Mouse (Mus musculus) MN1 (cell line): ENCODE results near the gene H2al1j.
"Not testable (repeated sequence)": the region's sequence is repeated elsewhere in the genome, so short reads cannot be mapped to it uniquely, and the experiment has no call there.

Experiments
- DNase-seq: peaks from one replicate; pipeline ENCODE4 v3.0.0-alpha.2; 2016; ENCODE audit warnings: low spot score

The H2al1j gene

GRCm38 (mm10) chrX:11327522-11327921 lies at the start of gene H2al1j:
Gene H2al1j (plus strand): TSS chrX:11327822.
- not testable (repeated sequence) for DNase-seq

- no peak for DNase-seq
Observed at GRCm38 (mm10) chrX:11280741-11281140, 46.9 kb upstream of the H2al1j start.

- no peak for DNase-seq
Observed at GRCm38 (mm10) chrX:11288306-11288882, 39.2 kb upstream of the H2al1j start.

GRCm38 (mm10) chrX:11289244-11289643 lies 38.4 kb upstream of the H2al1j start:
- DNase-seq: no peak

- DNase-seq: not testable (repeated sequence)
Observed at GRCm38 (mm10) chrX:11298957-11299356, 28.7 kb upstream of the H2al1j start, which contains the start of gene H2al1a. Gene H2al1a (plus strand): TSS chrX:11299257.

GRCm38 (mm10) chrX:11302132-11302531 lies 25.5 kb upstream of the H2al1j start, which contains the start of gene H2al1b:
Gene H2al1b (plus strand): TSS chrX:11302432.
- DNase-seq: not testable (repeated sequence)

GRCm38 (mm10) chrX:11305355-11305754 lies 22.3 kb upstream of the H2al1j start, which contains the start of gene H2al1c:
Gene H2al1c (plus strand): TSS chrX:11305655.
- DNase-seq: not testable (repeated sequence)

- DNase-seq: not testable (repeated sequence)
Observed at GRCm38 (mm10) chrX:11308524-11308923, 19.1 kb upstream of the H2al1j start, which contains the start of gene H2al1d. Gene H2al1d (plus strand): TSS chrX:11308824.

- not testable (repeated sequence) for DNase-seq
Observed at GRCm38 (mm10) chrX:11311634-11312033, 16.0 kb upstream of the H2al1j start, which contains the start of gene H2al1e. Gene H2al1e (plus strand): TSS chrX:11311934.

- DNase-seq: not testable (repeated sequence)
Observed at GRCm38 (mm10) chrX:11314858-11315257, 12.8 kb upstream of the H2al1j start, which contains the start of gene H2al1f. Gene H2al1f (plus strand): TSS chrX:11315158.

- not testable (repeated sequence) for DNase-seq
Observed at GRCm38 (mm10) chrX:11317956-11318355, 9.7 kb upstream of the H2al1j start, which contains the start of gene H2al1g. Gene H2al1g (plus strand): TSS chrX:11318256.

GRCm38 (mm10) chrX:11321192-11321591 lies 6.4 kb upstream of the H2al1j start, which contains the start of gene H2al1h:
Gene H2al1h (plus strand): TSS chrX:11321492.
- DNase-seq: not testable (repeated sequence)

GRCm38 (mm10) chrX:11324359-11324758 lies 3.3 kb upstream of the H2al1j start, which contains the start of gene H2al1i:
Gene H2al1i (plus strand): TSS chrX:11324659.
- DNase-seq: not testable (repeated sequence)

- no peak for DNase-seq
Observed at GRCm38 (mm10) chrX:11345762-11346161, 18.1 kb downstream of the H2al1j start.

- DNase-seq: no peak
Observed at GRCm38 (mm10) chrX:11346756-11347155, 19.1 kb downstream of the H2al1j start.

- no peak for DNase-seq
Observed at GRCm38 (mm10) chrX:11360823-11361222, 33.2 kb downstream of the H2al1j start.

- DNase-seq: no peak
Observed at GRCm38 (mm10) chrX:11361261-11361660, 33.6 kb downstream of the H2al1j start.

- no peak for DNase-seq
Observed at GRCm38 (mm10) chrX:11363890-11364289, 36.3 kb downstream of the H2al1j start.

GRCm38 (mm10) chrX:11365151-11365550 lies 37.5 kb downstream of the H2al1j start:
- no peak for DNase-seq
